Mouse (Mus musculus) C2C12 (cell line): ENCODE results near the gene 1810049J17Rik.

Experiments used
- CEBPB ChIP-seq: IDR thresholded peaks from one replicate; pipeline ENCODE4 v1.6.1; 2011; ENCODE audit warnings: low read depth, mild to moderate bottlenecking, control low read depth, moderate library complexity
- CTCF ChIP-seq: IDR thresholded peaks from one replicate; pipeline ENCODE4 v1.5.1; 2011; ENCODE audit not compliant: control insufficient read depth, insufficient read depth, insufficient read length
- MYOD1 ChIP-seq: IDR thresholded peaks from one replicate; pipeline ENCODE4 v1.6.1; 2011; ENCODE audit warnings: low read depth; ENCODE audit not compliant: control insufficient read depth, insufficient read length
- USF1 ChIP-seq: IDR thresholded peaks from one replicate; pipeline ENCODE4 v1.6.1; 2011; ENCODE audit warnings: low read depth, mild to moderate bottlenecking, control low read depth, moderate library complexity

DNA sequence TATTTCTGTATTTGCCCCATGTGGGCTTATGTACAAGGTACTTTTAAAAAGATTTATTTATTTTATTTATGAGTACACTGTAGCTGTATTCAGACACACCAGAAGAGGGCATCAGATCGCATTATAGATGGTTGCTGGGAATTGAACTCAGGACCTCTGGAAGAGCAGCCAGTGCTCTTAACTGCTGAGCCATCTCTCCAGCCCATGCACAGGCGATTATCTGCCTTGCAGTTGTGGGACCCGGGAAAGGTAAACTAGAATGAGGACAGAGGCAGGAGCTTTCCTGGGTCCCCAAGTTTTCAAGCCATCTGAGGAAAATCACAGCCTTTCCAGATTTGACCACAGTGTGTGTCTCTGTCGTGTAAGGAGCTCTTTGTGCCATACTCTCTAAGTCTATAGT is 47.2 kb upstream of the 1810049J17Rik start:
- TF ChIP-seq MYOD1 (no peak), CEBPB (no peak), CTCF (no peak), USF1 (no peak)
